Mouse (Mus musculus) kidney, adult 2 months (tissue): ENCODE results near the gene Rab20.

Experiments used
- CTCF ChIP-seq: fragments of 200-500 bp; conservative IDR thresholded peaks from 2 replicates; pipeline ENCODE4 v1.5.1; 2011; ENCODE audit warnings: low read depth, mild to moderate bottlenecking, control low read depth, low read length, moderate library complexity, mixed read lengths; ENCODE audit not compliant: insufficient read depth, insufficient read length
- POLR2A ChIP-seq: fragments of 200-500 bp; IDR thresholded peaks from one replicate; pipeline ENCODE4 v1.6.1; 2011; ENCODE audit warnings: low read depth, low read length, control low read depth

DNA sequence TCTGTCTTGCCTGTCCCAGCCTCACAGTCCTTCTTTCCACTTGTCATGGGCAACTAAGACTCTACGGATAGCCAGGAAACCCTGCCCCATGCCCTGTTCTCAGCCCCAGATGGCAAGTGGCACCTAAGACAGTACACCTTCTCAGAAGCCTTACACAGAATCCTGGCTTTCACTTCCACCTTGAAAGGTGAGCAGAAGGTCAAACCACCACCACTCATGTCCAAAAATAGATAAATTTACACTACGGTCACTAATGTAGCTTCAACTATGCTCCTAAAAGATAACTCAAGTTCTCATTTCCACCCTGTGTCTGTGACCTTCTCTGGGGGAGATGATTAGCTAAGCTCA lies 15.0 kb downstream of the Rab20 start:
- no peak for TF ChIP-seq CTCF
- no peak for TF ChIP-seq POLR2A
